Mouse (Mus musculus): ENCODE results near the gene Jund.

Jund gene

DNA sequence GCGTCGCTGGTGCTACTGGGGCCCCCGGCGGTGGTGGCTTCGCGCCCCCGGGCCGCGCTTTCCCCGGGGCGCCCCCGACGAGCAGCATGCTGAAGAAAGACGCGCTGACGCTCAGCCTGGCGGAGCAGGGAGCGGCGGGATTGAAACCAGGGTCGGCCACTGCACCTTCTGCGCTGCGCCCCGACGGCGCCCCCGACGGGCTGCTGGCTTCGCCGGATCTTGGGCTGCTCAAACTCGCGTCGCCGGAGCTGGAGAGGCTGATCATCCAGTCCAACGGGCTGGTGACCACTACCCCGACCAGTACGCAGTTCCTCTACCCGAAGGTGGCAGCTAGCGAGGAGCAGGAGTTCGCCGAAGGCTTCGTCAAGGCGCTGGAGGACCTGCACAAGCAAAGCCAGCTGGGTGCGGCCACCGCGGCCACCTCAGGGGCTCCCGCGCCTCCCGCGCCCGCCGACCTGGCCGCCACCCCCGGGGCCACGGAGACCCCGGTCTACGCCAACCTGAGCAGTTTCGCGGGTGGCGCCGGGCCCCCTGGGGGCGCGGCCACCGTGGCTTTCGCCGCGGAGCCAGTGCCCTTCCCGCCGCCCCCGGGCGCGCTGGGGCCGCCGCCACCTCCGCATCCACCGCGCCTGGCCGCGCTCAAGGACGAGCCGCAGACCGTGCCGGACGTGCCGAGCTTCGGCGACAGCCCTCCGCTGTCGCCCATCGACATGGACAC lies 526 bp downstream of the Jund start:
- peaks cover 4% of the 10 kb centered on the region; the same call in 1 of the 2 replicates for H3K36me3 ChIP-seq (ENCODE audit: insufficient read depth, low read length)
- no peaks in the 10 kb centered on the region for H3K9me3 ChIP-seq (ENCODE audit: low read length)
- peak overlapping the region; percentile 90 for H3K4me3 ChIP-seq (replicated peaks; ENCODE audit: low read length)
- H3K4me1 ChIP-seq (replicated peaks; ENCODE audit: low read depth, low read length): peaks cover 46% of the 10 kb centered on the region
- no peak for TF ChIP-seq POU5F1 (IDR thresholded peaks at IDR 0.05; ENCODE audit: borderline replicate concordance, low read length)
- no peak for TF ChIP-seq NANOG (IDR thresholded peaks at IDR 0.05; ENCODE audit: borderline replicate concordance, low read length)
- TF ChIP-seq CTCF (conservative IDR thresholded peaks at IDR 0.05; ENCODE audit: low read length): no peak
- no peaks in the 10 kb centered on the region for H3K27me3 ChIP-seq (ENCODE audit: insufficient read depth, low read length)

DNA sequence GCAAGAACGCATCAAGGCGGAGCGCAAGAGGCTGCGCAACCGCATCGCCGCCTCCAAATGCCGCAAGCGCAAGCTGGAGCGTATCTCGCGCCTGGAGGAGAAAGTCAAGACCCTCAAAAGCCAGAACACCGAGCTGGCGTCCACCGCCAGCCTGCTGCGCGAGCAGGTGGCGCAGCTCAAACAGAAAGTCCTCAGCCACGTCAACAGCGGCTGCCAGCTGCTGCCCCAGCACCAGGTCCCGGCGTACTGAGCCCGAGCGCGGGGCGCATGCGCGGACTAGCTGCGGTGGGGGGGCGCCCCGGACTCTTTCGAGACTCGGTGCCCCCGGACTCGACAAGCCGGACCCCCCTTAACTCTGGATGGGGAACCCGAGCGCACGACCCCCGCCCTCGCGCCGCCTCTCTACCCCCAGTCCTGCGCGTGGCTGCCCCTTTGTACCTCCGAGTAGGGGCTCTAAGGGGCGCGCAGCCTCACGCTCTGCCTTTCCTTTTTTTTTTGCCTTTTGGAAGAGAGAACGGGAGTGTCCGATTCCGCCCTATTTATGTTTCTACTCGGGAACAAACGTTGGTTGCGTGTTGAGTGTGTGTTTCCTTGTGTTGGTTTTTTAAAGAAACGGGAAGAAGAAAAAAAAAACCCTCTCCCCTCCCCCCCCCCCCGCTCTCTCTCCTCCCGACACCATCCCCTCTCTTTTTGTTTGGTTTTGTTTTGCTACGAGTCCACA lies 1.2 kb downstream of the Jund start:
- peaks cover 4% of the 10 kb centered on the region; the same call in 1 of the 2 replicates for H3K36me3 ChIP-seq (ENCODE audit: insufficient read depth, low read length)
- H3K9me3 ChIP-seq (ENCODE audit: low read length): no peaks in the 10 kb centered on the region
- H3K4me3 ChIP-seq (replicated peaks; ENCODE audit: low read length): peak overlapping the region; percentile 90
- H3K27me3 ChIP-seq (ENCODE audit: insufficient read depth, low read length): no peaks in the 10 kb centered on the region
- TF ChIP-seq NANOG (IDR thresholded peaks at IDR 0.05; ENCODE audit: borderline replicate concordance, low read length): no peak
- no peak for TF ChIP-seq POU5F1 (IDR thresholded peaks at IDR 0.05; ENCODE audit: borderline replicate concordance, low read length)
- TF ChIP-seq CTCF (conservative IDR thresholded peaks at IDR 0.05; ENCODE audit: low read length): no peak
- H3K4me1 ChIP-seq (replicated peaks; ENCODE audit: low read depth, low read length): peaks cover 40% of the 10 kb centered on the region

DNA sequence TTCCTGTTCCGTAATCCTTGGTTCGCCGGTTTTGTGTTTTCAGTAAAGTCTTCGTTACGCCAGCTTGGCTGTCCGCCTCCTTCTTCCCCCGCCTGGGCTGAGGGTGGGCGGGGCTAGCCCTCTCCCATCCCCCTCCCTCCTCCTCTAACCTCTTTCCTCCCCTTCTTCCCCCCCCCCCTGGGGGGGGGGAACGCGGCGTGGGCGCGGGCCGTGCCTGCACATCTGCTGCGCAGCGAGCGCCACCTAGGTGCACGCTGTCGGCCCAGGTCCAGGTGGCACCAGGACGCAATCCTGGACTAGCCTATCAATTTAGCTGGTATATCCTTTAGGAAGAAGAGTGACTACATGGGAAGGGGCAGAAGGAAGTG lies 1.8 kb downstream of the Jund start:
- H3K9me3 ChIP-seq (ENCODE audit: low read length): no peaks in the 10 kb centered on the region
- TF ChIP-seq POU5F1 (IDR thresholded peaks at IDR 0.05; ENCODE audit: borderline replicate concordance, low read length) (no peak), NANOG (IDR thresholded peaks at IDR 0.05; ENCODE audit: borderline replicate concordance, low read length) (no peak), CTCF (conservative IDR thresholded peaks at IDR 0.05; ENCODE audit: low read length) (no peak)

DNA sequence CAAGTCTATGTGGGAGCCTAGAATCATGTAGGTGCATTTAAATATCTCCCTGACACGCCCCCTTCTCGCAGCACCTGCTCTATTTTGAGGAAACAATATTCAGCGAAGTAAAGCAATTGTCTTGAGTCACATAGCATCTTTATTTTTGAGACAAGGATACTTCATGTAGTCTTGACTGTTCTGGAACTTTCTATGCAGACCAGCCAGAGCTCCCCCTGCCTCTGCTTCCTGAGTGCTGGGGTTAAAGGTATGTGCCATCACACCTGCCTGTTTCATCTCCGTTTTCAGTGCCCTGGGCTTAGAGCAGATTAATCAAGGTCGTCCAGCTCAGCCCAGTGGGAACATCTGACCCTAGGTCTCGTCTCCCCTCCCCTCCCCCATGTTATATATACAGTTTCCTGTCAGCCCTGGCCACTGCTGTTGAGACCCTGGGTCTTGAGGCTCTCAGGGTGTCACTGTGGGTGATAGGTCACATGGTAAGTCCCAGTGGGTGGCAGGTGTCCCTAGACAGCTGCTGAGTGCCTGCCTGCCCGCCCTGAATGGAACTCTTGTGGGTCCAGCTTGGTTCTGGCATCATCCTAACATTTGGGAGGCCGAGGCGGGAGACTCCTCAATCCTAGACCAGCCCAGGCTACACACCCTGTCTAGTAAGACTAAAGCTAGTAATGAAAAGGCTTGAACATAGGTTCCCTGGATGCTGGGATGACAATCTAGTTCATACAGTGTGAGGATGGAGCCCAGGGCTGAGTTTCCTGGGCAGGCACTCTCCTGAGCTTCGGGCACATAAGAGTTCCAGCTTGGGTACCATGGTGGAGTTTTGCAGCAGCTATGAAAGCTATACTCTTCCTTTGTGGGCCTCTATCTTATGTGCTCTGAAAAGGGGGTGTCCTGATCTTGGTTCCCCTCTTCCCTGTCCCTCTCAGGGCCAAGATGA lies 2.6 kb downstream of the Jund start:
- Histone ChIP-seq H3K9me3 (ENCODE audit: low read length) (no peaks in the 10 kb centered on the region), H3K4me3 (replicated peaks; ENCODE audit: low read length) (peak overlapping the region; percentile 90), H3K36me3 (ENCODE audit: insufficient read depth, low read length) (peaks cover 4% of the 10 kb centered on the region; the same call in 1 of the 2 replicates), H3K4me1 (replicated peaks; ENCODE audit: low read depth, low read length) (peaks cover 27% of the 10 kb centered on the region), H3K27me3 (ENCODE audit: insufficient read depth, low read length) (no peaks in the 10 kb centered on the region)
- TF ChIP-seq POU5F1 (IDR thresholded peaks at IDR 0.05; ENCODE audit: borderline replicate concordance, low read length) (no peak), CTCF (conservative IDR thresholded peaks at IDR 0.05; ENCODE audit: low read length) (no peak), NANOG (IDR thresholded peaks at IDR 0.05; ENCODE audit: borderline replicate concordance, low read length) (no peak)

More for the DNA sequence above, 1.8 kb downstream of the Jund start:
- Histone ChIP-seq H3K27me3 (ENCODE audit: insufficient read depth, low read length) (no peaks in the 10 kb centered on the region), H3K4me3 (replicated peaks; ENCODE audit: low read length) (peak overlapping the region; percentile 90), H3K36me3 (ENCODE audit: insufficient read depth, low read length) (peaks cover 4% of the 10 kb centered on the region; the same call in 1 of the 2 replicates), H3K4me1 (replicated peaks; ENCODE audit: low read depth, low read length) (peaks cover 35% of the 10 kb centered on the region)

DNA sequence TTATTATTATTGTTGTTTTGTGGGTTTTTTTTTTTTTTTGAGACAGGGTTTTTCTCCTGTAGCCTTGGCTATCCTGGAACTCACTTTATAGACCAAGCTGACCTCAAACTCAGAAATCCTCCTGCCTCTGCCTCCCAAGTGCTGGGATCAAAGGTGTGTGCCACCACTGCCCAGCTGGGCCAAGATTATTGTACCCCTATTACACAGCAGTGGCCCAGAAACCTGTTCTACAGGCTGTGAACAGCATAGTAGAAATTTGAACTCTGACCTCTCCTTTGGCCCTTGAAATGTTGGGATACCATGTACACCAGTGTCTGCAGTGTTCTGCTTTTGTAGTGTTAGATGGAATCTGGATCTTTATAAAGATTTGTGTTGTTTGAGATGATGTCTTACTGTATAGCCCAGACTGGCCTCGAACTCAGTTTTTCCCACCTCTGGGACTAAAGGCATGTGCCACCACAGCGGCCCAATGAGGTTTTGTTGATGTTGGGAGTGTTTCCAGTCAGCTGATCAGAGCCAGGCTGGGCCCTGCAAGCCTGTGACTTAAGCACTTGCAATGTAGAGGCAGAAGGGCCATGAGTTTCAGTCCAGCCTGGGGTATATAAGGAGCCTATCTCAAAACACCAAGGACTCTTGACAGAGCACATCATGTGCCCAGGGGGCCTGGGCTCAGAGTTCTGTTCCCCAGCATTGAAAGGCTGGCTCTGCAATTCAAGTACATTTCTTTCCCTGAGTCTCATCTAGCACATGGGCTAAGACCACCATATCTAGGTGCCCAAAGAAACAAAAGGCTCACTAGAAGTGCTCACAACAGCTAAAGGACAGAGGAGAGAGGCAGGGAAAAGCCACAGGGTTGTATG lies 3.5 kb downstream of the Jund start:
- Histone ChIP-seq H3K27me3 (ENCODE audit: insufficient read depth, low read length) (no peaks in the 10 kb centered on the region), H3K4me3 (replicated peaks; ENCODE audit: low read length) (no peak overlapping the region), H3K9me3 (ENCODE audit: low read length) (no peaks in the 10 kb centered on the region), H3K4me1 (replicated peaks; ENCODE audit: low read depth, low read length) (peaks cover 21% of the 10 kb centered on the region), H3K36me3 (ENCODE audit: insufficient read depth, low read length) (peaks cover 4% of the 10 kb centered on the region; the same call in 1 of the 2 replicates)
- TF ChIP-seq CTCF (conservative IDR thresholded peaks at IDR 0.05; ENCODE audit: low read length) (no peak), POU5F1 (IDR thresholded peaks at IDR 0.05; ENCODE audit: borderline replicate concordance, low read length) (no peak), NANOG (IDR thresholded peaks at IDR 0.05; ENCODE audit: borderline replicate concordance, low read length) (no peak)

DNA sequence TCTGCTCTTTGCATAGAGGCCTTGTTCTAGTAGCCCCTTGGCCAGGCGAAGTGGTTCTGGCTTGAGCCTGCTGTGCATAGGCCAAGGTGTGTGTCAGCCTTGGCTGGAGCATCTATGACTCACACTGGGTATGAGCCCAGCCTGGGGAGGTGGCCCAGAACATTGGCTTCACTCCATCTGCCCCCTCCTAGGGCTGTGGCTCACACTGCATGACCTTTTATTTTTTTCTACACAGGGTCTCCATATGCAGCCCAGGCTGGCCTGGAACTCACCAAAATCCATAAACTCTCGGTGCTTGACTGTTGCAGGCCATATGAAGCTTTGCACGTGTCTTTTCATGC lies 4.1 kb downstream of the Jund start:
- H3K9me3 ChIP-seq (ENCODE audit: low read length): no peaks in the 10 kb centered on the region
- peaks cover 15% of the 10 kb centered on the region for H3K4me1 ChIP-seq (replicated peaks; ENCODE audit: low read depth, low read length)
- H3K4me3 ChIP-seq (replicated peaks; ENCODE audit: low read length): no peak overlapping the region
- no peak for TF ChIP-seq POU5F1 (IDR thresholded peaks at IDR 0.05; ENCODE audit: borderline replicate concordance, low read length)
- TF ChIP-seq CTCF (conservative IDR thresholded peaks at IDR 0.05; ENCODE audit: low read length): no peak
- no peak for TF ChIP-seq NANOG (IDR thresholded peaks at IDR 0.05; ENCODE audit: borderline replicate concordance, low read length)
- no peaks in the 10 kb centered on the region; the same call in 1 of the 2 replicates for H3K27me3 ChIP-seq (ENCODE audit: insufficient read depth, low read length)
- peaks cover 4% of the 10 kb centered on the region; the same call in 1 of the 2 replicates for H3K36me3 ChIP-seq (ENCODE audit: insufficient read depth, low read length)

DNA sequence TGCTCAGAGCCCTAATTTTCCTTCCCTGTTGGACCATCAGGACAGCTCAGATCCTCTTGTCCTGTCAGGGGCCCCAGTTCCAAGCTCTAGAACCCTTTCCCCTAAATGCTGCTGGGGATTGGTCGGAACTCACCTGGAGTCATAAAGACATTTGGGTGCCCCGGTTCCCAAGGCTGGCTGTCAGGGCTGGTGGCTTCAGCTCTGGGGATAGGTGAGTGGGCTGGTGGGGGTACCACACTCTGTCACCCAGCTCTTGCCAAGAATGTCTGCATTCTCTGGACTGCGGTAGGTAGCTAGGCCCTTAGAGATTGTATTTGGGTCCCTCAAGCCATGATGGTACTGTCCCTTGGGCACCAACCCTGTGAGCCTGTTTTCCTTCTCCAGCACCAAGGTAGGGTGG lies 4.5 kb downstream of the Jund start, which contains the start of gene Iqcn:
Gene Iqcn, plus strand, starts transcription at position 171 of the 400 bp plus-strand sequence.
- H3K4me1 ChIP-seq (replicated peaks; ENCODE audit: low read depth, low read length): peaks cover 11% of the 10 kb centered on the region
- peaks cover 4% of the 10 kb centered on the region; the same call in 1 of the 2 replicates for H3K36me3 ChIP-seq (ENCODE audit: insufficient read depth, low read length)
- no peaks in the 10 kb centered on the region; the same call in 1 of the 2 replicates for H3K27me3 ChIP-seq (ENCODE audit: insufficient read depth, low read length)
- H3K9me3 ChIP-seq (ENCODE audit: low read length): no peaks in the 10 kb centered on the region
- no peak within 1 kb of the TSS for H3K4me3 ChIP-seq (replicated peaks; ENCODE audit: low read length)
- TF ChIP-seq NANOG (IDR thresholded peaks at IDR 0.05; ENCODE audit: borderline replicate concordance, low read length) (no peak), CTCF (conservative IDR thresholded peaks at IDR 0.05; ENCODE audit: low read length) (no peak), POU5F1 (IDR thresholded peaks at IDR 0.05; ENCODE audit: borderline replicate concordance, low read length) (no peak)

Data from E14TG2a.4 (cell line).